Mouse (Mus musculus) thymus, adult 2 months (tissue): ENCODE results near the gene Rmnd1. TPM values are rescaled to one million over a fixed set of nuclear protein-coding genes. Genes with fewer than 3 reads are reported as not detected.
"Not testable (repeated sequence)": the region's sequence is repeated elsewhere in the genome, so short reads cannot be mapped to it uniquely, and the experiment has no call there.

Experiments used
- DNase-seq: peaks from one replicate; pipeline ENCODE4 v3.0.0; 2021
- H3K27ac ChIP-seq: fragments of 200-500 bp; 2 replicates; pipeline ENCODE4 v1.5.1; 2012; ENCODE audit warnings: low read length, control low read depth; ENCODE audit not compliant: control insufficient read depth, insufficient read depth
- H3K27me3 ChIP-seq: fragments of 200-500 bp; 2 replicates; pipeline ENCODE4 v1.6.1; 2012; ENCODE audit warnings: mild to moderate bottlenecking, low read length, moderate library complexity, mixed read lengths; ENCODE audit not compliant: control insufficient read depth, insufficient read depth
- H3K36me3 ChIP-seq: fragments of 200-500 bp; 2 replicates; pipeline ENCODE4 v1.6.1; 2012; ENCODE audit warnings: mild to moderate bottlenecking, low read length, moderate library complexity; ENCODE audit not compliant: control insufficient read depth, insufficient read depth
- H3K4me1 ChIP-seq: fragments of 200-500 bp; replicated peaks from 2 replicates; pipeline ENCODE4 v1.6.1; 2012; ENCODE audit warnings: low read length; ENCODE audit not compliant: control insufficient read depth, insufficient read depth
- H3K4me3 ChIP-seq: fragments of 200-500 bp; 2 replicates; pipeline ENCODE4 v1.5.1; 2012; ENCODE audit warnings: mild to moderate bottlenecking, low read length, control low read depth, moderate library complexity; ENCODE audit not compliant: control insufficient read depth, insufficient read depth
- CTCF ChIP-seq: fragments of 200-500 bp; IDR thresholded peaks from 2 replicates; pipeline ENCODE4 v1.5.1; 2012; ENCODE audit warnings: mild to moderate bottlenecking, control low read depth, low read length, moderate library complexity, borderline replicate concordance; ENCODE audit not compliant: control insufficient read depth, poor library complexity, insufficient read depth; ENCODE audit errors: extremely low read depth
- POLR2A ChIP-seq: fragments of 200-500 bp; IDR thresholded peaks from 2 replicates; pipeline ENCODE4 v1.6.1; 2012; ENCODE audit warnings: mild to moderate bottlenecking, low read length, control low read depth, moderate library complexity; ENCODE audit not compliant: control insufficient read depth, poor library complexity, insufficient read depth; ENCODE audit errors: extremely low read depth
- WGBS: fragments of 180-500 bp; shearing (Covaris S2); methylation state at CpG from one replicate; pipeline ENCODE4 v1.1.7; 2018; 5-methylcytosine and 5-hydroxymethylcytosine counted together
- polyA plus RNA-seq: library from polyadenylated mRNA; depleted of rRNA; stranded (reverse); fragments of >200 nt; gene quantifications from 2 replicates; pipeline ENCODE4 v1.2.3, GENCODE M21; 2012

The Rmnd1 gene
- polyA plus RNA-seq, 1 experiment: 43.6 TPM

DNA sequence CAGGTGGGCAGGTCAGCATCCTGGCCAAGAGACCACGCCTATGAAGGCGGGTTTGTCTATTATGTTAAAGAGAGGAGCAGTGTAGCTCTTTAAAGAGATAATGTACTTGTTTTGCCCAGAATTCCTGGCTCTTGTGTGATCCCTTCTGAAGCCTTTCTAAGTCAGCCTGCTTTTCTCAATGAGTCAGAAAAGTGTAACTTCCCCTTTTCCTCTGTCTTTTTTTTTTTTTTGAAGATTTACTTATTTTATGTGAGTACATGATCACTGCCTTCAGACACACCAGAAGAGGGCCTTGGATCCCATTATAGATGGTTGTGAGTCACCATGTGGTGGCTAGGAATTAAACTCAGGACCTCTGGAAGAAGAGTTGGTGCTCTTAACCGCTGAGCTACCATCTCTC, 37.2 kb upstream of the Rmnd1 start:
- H3K4me3 ChIP-seq: no peak overlapping the region
- H3K27me3 ChIP-seq: no peaks in the 10 kb centered on the region
- TF ChIP-seq CTCF (no peak), POLR2A (no peak)
- H3K27ac ChIP-seq: no peak overlapping the region
- H3K36me3 ChIP-seq: no peaks in the 10 kb centered on the region
- WGBS: 71% methylated on average over 3 of the region's 3 CpGs
- DNase-seq: no peak
- H3K4me1 ChIP-seq: no peaks in the 10 kb centered on the region

DNA sequence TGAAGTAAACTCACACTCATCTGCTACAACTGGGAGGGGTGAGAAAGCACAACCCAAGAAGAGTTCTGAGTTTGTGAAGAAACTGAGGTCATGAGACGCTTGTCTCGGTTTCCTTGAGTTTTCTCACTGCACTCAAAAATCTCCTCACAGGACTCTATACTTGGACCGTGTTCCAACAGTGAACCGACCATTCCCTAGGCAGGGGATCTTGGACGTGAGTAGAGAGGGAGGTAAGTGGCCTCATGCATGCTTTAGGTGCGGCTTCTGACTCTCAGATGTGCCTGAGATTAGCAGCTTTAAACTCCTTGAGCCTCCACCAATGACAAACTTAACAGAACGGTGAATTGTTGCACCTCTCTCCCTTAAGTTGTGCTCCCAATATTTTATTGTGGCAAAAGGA, 33.6 kb upstream of the Rmnd1 start:
- no peak overlapping the region for H3K27ac ChIP-seq
- no peak for TF ChIP-seq POLR2A
- TF ChIP-seq CTCF: no peak

DNA sequence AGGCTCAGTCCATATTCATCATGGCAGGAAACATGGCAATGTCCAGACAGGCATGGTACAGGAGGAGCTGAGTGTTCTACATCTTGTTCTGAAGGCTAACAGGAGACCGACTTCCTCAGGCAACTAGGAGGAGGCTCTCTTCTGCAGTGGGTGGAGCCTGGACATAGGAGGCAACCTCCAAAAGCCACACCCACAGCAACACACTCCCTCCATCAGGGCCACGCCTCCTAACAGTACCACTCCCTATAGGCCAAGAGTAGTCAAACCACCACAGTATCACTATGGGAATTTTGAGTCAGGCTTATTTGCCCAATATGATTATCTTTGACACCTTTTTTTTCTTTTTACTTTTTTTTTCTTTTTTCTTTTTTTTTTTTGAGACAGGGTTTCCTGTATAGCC, 28.0 kb upstream of the Rmnd1 start:
- Histone ChIP-seq H3K27me3 (no peaks in the 10 kb centered on the region), H3K27ac (no peak overlapping the region), H3K4me3 (no peak overlapping the region), H3K36me3 (peaks cover 8% of the 10 kb centered on the region), H3K4me1 (no peaks in the 10 kb centered on the region)
- 91% methylated on average over 2 of the region's 2 CpGs for WGBS
- DNase-seq: no peak
- TF ChIP-seq CTCF (no peak), POLR2A (no peak)

More for the DNA sequence above, 33.6 kb upstream of the Rmnd1 start:
- no peak for DNase-seq
- no peaks in the 10 kb centered on the region for H3K4me1 ChIP-seq
- 97% methylated on average over 7 of the region's 7 CpGs for WGBS
- no peaks in the 10 kb centered on the region for H3K36me3 ChIP-seq
- no peak overlapping the region for H3K4me3 ChIP-seq
- H3K27me3 ChIP-seq: no peaks in the 10 kb centered on the region

DNA sequence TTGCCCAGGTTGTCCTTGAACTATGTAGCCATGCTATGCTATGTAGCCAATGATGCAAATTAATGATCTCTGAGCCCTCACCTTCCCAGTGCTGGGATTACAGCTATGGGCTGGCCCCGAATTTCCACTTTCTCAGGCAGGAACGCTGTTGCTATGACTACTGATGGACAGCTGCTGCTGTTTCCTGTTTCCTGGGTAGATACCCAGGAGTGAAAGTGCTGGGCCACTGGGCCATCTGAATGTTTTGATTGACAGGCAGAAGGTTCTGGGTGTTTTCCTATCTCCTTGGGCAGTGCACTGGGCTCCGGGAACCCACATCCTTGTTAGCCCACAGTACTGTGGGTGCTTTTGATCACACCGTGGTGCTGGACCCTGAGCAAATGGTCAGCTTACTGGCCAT, 24.2 kb upstream of the Rmnd1 start:
- no peak overlapping the region for H3K4me3 ChIP-seq
- peaks cover 34% of the 10 kb centered on the region for H3K36me3 ChIP-seq
- DNase-seq: no peak
- H3K27me3 ChIP-seq: no peaks in the 10 kb centered on the region
- TF ChIP-seq CTCF: no peak
- no peaks in the 10 kb centered on the region for H3K4me1 ChIP-seq
- no peak overlapping the region for H3K27ac ChIP-seq
- 27% methylated on average over 4 of the region's 4 CpGs for WGBS

DNA sequence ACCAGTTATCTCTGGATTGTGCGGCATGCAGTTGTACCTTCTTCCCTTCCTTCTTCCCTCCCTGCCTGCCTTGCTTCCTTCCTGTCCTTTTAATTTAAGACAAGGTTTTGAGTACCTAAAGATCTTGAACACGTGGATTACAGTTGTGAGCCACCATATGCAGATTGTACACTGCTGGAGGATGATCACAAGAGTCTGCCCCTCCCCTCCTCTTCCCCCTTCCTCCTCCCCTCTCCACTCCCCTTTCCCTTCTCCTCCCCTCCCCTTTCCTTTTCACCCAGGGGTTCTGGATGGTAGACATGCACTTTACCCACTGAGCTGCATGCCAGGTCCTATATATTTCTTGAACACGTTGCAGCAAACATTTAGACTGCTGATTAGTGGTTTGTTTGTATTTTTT, 3.2 kb upstream of the Rmnd1 start:
- WGBS: 63% methylated on average over 3 of the region's 3 CpGs
- TF ChIP-seq POLR2A (no peak), CTCF (no peak)
- Histone ChIP-seq H3K36me3 (peaks cover 19% of the 10 kb centered on the region), H3K4me1 (peaks cover 9% of the 10 kb centered on the region), H3K27ac (no peak overlapping the region), H3K27me3 (no peaks in the 10 kb centered on the region), H3K4me3 (no peak overlapping the region)
- DNase-seq: no peak

DNA sequence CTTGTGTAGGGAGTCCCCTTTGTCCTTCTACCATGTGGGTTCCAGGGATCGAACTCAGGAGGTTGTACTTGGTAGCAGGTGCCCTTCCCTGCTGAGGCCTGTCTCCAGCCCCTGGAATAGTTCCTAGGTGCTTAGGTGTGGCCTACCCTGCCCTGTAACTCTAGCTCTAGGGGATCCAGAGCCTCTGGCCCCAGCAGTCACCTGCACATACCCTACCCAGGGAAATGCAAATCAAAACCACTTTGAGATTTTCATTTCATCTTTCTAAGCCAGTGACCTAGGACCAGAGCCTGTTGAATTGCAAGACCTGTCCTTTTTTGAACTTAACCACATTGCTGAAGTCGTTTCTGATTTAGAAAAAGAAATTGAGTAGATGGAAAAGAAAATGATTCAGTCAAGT, 1.7 kb upstream of the Rmnd1 start:
- not testable (repeated sequence) for DNase-seq, H3K4me3 ChIP-seq, H3K4me1 ChIP-seq, H3K27me3 ChIP-seq, H3K36me3 ChIP-seq, H3K27ac ChIP-seq
- WGBS: 73% methylated on average over 2 of the region's 2 CpGs

DNA sequence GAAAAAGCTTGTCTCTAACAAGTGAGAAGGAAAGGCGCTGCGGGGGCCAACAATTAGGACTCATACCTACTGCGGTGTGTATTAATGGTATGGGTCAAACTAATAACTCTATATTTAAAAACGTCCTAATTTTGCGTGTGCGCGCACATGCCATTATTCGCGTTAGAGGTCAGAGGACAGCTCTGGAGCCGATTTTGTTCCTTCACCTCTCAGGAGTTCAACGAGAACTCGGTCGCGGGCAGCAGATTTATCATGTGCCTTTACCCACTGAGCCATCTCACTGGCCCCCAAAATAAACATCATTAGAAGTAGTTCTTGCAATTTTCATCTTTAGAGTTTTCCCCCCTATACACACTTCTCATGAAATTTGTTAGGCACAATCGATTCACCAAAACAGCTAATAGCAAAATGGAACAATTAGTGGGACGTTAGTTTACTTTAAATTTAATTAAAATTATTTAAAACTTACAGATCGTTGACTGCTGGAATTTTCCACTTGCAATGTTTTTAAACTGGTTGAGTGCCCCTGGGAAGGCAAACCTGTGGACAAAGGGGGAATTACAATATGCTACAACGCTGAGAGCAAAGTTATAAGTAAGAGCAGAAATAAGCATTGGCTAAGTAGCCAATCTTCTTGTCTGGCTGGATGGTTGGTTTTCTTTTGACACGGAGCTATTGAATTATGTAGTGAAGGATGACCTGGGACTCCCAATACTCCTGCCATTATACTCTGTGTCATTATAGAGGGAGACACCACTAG, 988 bp upstream of the Rmnd1 start:
- Histone ChIP-seq H3K27me3 (no peaks in the 10 kb centered on the region), H3K4me1 (peaks cover 9% of the 10 kb centered on the region), H3K36me3 (peaks cover 3% of the 10 kb centered on the region), H3K4me3 (peak overlapping the region; percentile 74), H3K27ac (peak overlapping the region; percentile 92)
- DNase-seq: peak; percentile 20
- 5% methylated on average over 19 of the region's 19 CpGs for WGBS
- TF ChIP-seq CTCF: no peak
- TF ChIP-seq POLR2A: no peak
